Mouse (Mus musculus) cerebellum, postnatal 10 days (tissue): Measurements from ENCODE around the gene Pdhb.
"Not testable (repeated sequence)": the region's sequence is repeated elsewhere in the genome, so short reads cannot be mapped to it uniquely, and the experiment has no call there.

Source experiments
- DNase-seq, 2 experiments: peaks; one replicate each; pipeline ENCODE4 v3.0.0; 2021; ENCODE audit warnings: mixed read lengths in 2 of 2

The Pdhb gene

GRCm38 (mm10) chr14:8132789-8133188 lies 40.0 kb downstream of the Pdhb start:
- DNase-seq, result no peak

- no peak for DNase-seq
These were observed 44.9 kb downstream of the Pdhb start for GRCm38 (mm10) chr14:8127971-8128370.

DNA sequence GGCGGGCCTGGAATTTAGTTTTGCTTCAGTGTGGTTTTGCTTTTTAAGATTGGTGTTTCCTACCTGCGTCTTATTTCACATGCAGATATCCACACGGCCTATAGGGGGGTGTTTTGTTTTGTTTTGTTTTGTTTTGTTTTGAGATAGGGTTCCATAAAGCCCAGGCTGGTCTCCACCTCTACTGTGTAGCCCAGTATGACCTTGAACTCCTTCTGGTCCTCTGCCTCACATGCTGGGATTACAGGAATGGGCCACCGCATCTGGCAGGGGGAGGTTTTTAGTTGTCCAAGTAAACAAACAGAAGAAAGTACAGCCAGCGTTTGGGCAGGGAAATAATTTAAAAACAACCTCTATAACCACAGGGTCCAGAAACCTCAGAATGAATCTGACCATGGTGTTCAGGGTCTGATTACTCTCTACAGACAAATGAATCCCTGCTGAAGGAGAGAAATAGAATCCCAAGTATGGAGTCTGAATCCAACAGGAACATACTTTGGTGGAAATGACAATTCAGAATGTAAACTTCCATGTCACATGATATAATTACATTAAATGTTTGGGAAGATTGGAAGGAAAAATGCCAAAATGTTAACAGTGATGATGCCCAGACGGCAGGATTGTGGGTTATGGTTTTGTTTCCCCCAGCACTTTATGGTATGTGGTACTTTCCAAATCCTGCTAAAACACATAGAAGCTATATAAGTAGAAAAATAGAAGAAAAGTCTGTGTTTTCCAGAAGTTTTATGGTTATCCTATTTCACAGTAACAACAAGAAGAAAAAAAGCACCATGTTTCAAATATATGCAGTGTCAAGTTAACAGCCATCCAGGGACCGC lies 48.6 kb downstream of the Pdhb start:
- DNase-seq, result no peak

DNA sequence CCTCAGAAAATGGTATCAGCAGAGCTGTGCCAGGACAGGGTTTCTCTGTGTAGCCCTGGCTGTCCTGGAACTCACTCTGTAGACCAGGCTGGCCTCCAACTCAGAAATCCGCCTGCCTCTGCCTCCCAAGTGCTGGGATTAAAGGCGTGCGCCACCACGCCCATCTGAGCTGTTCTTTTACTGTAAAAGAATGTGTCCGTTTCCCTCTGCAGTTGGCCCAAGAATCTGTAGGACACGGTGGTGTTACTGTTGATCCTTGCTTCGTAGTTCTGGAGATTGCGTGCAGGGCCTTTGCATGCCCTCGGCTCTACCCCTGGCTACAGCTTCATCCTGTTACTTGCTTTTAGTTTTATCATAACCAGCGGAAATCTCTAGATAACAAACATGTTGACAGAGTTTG lies 49.2 kb downstream of the Pdhb start:
- DNase-seq, result not testable (repeated sequence)

DNA sequence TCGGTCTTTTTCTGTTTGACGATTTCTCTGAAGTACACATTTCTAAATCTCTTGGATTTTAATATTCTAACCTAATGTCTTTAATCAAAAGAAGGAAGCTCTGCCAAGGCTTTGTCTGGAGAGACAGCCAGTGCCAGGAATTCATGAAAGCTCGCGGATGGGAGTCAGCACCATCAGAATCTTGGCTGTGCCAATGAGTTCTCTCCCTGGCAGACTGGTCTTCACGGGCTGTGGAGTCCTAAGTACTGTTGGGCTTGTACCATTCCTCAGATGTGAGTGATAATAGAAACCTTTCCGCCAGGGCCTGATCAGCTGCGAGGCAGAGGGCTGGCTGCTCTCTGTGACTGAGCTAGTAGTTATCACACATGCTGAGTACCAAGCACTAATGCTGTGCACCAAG lies 49.7 kb downstream of the Pdhb start:
- DNase-seq, result peak; percentile 39 to 42

DNA sequence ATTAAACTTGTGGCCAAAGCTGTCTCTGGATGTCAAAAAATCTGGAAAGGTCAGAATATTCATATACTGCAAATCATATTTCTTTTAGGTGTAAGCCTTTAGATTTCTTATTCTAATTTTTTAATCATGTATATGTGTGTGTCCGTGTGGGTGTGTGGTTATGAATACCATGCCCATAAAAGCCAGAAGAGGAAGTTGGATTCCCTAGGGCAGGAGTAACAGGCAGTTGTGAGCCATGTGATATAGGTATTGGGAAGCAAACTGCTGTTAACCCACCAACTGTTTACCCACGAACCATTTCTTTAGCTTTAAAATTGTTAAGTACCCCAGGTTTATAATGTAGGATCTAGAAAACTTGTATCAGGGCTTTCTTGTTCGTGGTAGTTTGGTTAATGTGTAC lies 52.9 kb downstream of the Pdhb start:
- no peak for DNase-seq

DNA sequence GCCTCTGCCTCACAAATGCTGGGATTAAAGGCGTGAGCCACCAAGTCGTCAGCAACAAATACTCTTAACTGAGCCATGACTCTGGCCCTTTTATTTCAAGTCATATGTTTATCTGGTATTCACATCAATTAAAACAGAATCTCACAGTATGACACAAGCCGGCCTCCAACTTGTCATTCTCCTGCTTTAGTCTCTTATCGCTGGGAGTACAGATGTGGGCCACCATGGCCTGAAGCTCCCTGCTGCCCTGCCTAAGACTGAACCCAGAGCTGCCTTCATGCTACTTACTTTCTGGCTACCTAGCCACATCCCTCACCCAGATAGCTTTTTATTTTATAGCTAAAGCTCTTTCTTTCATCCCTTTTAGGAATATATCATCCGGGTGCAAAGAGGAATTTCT lies 53.4 kb downstream of the Pdhb start:
- DNase-seq, result no peak

GRCm38 (mm10) chr14:8117371-8117770 lies 55.5 kb downstream of the Pdhb start:
- DNase-seq, result no peak
